Mouse (Mus musculus) heart, postnatal 10 days (tissue): ENCODE data around the gene Bmp7. TPM values are rescaled to one million over a fixed set of nuclear protein-coding genes. Genes with fewer than 3 reads are reported as not detected.
A peak's percentile ranks its signal among the peaks of the same experiment; 100 is the strongest.

Experiments
- DNase-seq, 2 experiments: peaks; one replicate each; pipeline ENCODE4 v3.0.0; 2021
- intact Hi-C: fragments of 180-260 bp; cut with DNase I; formaldehyde crosslinking; loops from one replicate; pipeline ENCODE4 v1.15.1; 2025
- total RNA-seq, 2 experiments: library from RNA; stranded (reverse); gene quantifications; 2 replicates each; pipeline ENCODE4 v1.2.3; 2021

Bmp7 gene
- total RNA-seq: 1 to 10 TPM; 4.0 to 4.6 TPM

GRCm38 (mm10) chr2:172940003-172940798 lies at the start of gene Bmp7:
Gene Bmp7, minus strand, starts transcription at chr2:172940321.
- intact Hi-C loops: no loop called here
- peak; percentile 59 to 74 for DNase-seq

DNA sequence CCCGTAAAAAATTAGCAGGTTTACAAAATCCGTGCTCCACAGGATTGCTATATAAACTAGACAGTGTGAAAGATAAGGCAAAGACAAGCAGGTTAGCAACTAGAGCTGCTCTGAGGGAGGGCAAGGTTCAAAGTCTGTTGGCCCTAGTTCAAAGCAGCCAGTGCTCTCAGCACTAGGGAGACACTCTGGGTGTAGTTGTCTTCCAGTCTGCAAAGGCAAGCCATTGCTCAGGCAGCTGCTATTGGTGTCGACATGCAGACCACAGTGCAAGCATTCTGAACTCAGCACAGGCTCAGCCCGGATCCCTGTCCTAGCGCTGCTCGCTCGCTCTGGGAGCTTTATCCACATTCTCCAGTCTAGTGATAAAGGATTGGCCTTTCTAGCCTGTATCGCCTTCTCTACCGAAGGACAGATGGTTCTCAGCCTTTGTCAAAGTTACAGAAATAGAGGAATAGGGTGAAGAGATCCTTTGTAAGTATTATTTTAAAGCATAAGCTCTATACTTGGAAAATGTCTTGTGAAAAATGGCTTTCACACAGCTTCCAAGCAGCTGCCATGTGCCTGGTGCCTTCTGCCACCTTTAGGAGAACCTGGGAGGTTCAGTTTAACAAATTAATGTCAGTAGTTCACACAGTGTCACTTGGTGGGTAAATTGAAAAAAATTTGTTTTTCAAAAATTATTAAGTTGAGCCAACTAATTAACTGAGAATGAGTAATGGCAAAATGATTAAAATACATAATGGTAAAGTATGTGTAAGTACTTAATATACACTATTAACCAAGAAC lies 42.8 kb upstream of the Bmp7 start:
- DNase-seq: peak in 1 of 2 experiments; percentile 23
- intact Hi-C loops: no loop called here

DNA sequence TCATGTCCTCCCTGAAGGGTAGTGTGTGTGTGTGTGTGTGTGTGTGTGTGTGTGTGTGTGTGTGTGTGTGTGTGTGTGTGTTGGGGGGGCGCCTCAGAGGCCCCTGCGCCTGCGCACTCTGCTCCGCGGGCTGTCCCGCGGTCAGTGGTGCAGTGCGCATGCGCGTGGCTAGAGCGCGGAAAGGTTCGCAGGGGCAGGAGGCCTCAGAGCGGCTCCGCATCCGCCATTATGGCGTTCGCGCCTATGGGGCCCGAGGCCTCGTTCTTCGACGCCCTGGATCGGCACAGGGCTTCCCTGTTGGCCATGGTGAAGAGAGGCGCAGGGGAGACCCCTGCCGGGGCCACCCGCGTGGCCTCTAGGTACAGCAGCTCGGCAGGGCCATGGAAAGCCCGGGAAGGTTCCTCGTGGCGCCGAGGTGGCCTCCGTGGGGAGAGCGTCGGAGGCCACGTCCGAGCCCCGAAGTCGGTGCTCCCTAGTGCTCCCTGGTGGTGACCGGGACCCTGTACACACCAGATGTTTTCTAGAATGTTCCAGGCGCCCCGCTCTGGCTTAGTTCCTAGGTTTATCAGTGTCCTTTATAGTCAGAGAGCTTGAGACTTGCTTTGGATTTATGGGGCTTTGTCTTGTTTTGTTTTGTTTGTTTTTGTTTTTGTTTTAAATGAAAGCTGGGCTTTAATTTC lies 39.7 kb upstream of the Bmp7 start:
- intact Hi-C loops: no loop called here

DNA sequence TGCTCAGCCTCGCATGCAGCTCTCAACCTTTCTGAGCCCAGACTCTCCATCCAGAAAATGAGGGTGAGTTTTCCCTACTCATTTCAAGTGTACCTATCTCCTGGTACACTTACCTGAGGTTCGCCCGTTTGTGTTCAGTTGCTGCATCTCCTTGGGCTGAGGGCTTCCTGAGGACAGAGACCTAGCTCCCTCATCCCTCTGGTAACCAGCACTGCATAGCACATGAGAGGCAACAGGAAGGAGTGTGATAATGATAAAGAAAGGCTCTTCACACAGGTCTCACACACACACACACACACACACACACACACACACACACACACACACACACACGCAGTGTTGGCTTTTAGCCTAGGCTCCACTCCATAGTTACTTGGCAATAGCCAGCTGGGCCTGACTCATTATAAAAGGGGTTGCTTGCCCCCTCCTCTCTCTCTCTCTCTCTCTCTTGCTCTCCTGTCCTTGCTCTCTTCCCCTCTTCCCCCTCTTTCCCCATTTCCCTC lies 38.1 kb upstream of the Bmp7 start:
- intact Hi-C loops: no loop called here
- peak in 1 of 2 experiments; percentile 13 for DNase-seq

More for the DNA sequence above, 39.7 kb upstream of the Bmp7 start:
- no peak for DNase-seq

DNA sequence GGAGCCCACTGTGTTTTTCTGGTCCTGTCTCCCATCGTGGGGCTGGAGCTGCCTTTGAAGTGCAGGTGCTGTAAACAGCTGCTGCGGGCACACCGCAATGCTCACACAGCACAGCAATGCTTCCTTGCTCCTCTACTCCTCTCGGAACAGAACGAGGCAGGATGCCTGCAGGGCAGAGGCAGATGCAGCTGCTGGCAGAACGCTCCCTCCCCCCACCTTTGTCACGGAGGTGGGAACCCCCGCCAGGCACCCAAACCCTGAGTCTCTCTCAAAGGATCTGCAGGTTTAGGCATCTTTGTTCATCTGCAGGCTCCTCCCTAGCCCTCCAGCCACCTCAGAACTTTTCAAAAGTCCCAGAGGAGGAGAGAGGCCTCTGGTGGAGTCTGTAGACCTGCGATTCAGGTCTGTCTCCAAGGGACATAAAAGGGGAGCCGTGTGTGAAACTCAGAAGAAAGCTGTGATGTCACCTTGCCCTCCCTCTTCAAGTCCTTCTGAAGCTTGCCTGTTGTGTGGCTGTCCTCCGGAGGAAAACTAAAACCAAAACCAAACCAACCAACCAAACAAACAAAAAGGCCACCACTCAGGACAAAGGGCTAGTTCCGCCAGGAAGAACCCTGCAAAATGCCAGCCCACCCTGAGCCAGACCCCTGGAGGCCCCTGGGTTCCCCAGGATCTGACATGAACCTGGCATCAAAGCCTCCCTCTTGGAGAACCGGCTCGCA lies 37.4 kb upstream of the Bmp7 start, which contains the start of gene Spo11:
Gene Spo11 (plus strand): TSS at position 292 of the 722 bp plus-strand sequence.
- DNase-seq: peak in 1 of 2 experiments; percentile 9
- intact Hi-C loops: no loop called here

GRCm38 (mm10) chr2:172976661-172977238 lies 36.6 kb upstream of the Bmp7 start:
- peak in 1 of 2 experiments; percentile 19 for DNase-seq
- intact Hi-C loops: no loop called here

DNA sequence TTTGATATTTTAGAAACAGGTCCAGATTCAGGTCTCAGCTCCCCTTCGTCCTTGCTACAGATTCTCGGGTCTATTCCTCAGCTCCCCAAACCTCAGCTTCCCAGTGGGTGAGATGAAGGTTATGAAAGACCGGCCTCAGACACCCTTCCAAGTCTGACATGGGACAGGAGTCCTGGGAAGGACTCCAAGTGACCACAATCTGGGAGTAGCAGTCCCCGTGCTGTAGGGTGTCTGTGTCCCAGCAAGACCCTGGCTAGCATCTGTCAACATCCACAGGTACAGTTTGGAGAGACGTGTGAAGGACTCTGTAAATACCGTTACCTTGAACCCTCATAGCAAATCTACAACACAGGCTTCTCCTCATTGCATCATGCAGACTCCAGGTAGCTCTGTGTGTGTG lies 35.0 kb upstream of the Bmp7 start:
- intact Hi-C loops: no loop called here
- DNase-seq: peak; percentile 35 to 42

DNA sequence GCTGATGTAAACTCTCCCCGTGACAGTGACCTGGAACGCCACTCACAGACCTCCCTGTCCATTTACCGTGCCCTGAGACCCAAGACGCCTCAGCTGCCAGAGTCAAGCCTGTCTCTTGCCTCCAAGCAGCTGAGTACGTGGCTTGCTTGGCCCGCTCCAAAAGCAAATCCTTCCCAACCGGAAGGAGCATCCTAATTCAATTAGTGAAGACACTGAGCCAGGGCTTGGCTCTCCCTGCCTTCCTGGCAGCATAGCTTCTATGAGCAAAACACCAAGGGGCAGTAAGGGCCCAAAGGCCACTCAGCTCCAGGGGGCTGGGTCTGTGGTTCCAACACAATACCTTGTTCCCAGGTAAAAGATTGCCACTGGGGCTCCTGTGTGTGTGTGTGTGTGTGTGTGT lies 34.6 kb upstream of the Bmp7 start:
- intact Hi-C loops: no loop called here
- DNase-seq: peak in 1 of 2 experiments; percentile 22

DNA sequence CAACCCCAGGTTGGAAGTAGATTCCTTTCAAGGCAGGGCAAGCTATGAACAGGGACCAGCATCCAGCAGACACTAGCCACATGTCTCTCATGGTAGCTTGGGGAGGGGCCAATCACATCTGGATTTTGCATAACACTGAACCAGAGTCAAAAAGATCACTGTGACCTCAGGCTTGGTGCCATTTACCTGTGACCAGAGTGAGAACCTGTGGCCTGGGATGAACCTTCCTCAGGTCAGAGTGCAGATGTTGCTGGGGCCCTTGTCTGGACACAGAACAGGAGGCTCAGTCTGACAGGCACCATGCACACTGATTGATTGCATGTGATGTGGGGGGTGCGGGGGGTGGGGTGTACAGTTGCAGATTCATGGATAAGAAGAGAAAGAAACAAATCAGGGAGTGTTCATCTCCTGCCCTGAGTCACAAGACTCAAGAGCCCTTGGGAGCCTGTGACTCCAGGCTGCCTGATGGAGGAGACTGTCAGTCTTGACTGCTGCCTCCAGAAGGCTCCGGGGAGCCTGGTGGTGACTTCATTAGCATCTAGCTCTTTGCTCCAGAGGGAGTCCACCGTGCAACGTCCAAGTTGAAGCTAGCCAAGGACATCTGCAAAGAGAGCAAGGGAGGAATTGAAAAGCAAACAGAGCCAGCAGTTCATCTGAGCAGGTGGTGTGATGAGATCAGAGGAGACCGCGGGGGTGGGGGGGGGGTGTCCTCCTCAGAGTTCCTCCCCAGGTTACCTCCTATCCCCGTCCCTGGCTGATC lies 33.9 kb upstream of the Bmp7 start:
- DNase-seq: peak; percentile 26
- intact Hi-C loops: no loop called here

DNA sequence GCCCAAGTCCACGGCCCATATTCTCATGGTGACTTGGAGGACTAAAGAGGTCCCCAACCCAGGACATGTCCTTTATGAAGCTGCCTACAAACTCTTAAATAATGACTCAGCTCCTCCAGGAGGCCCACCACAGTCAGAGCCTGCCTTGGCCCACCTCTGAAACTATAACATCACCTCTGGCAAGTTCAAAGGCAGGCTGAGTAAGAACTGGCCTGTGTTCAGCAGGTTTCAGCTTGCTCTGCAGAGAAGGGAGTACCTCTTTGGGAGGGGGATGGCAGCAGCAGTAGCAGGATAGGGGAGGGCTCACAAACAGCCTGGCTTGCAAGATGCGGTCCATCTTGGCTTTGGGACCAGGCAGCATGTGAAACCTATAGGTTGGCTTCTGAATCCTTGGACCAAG lies 31.7 kb upstream of the Bmp7 start:
- intact Hi-C loops: no loop called here
- DNase-seq: no peak

DNA sequence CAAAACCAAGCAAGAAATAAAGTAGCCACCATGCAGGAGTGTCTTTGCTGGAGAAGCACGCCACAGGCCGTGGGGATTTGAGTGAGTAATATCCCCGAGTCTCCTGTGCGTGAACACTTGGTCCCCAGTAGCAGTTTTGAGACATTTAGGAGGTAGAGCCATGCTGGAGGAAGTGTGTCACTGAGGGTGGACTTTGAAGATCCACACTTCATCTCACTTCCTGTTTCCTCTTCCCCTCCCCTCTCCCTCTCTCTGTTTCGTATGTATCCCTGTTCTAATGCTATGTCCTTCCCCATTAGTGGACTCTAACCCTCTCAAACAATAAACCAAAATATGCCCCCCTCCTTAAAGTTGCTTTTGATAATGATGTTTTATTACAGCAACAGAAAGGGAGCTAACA lies 26.4 kb upstream of the Bmp7 start:
- intact Hi-C loops: no loop called here
- no peak for DNase-seq

DNA sequence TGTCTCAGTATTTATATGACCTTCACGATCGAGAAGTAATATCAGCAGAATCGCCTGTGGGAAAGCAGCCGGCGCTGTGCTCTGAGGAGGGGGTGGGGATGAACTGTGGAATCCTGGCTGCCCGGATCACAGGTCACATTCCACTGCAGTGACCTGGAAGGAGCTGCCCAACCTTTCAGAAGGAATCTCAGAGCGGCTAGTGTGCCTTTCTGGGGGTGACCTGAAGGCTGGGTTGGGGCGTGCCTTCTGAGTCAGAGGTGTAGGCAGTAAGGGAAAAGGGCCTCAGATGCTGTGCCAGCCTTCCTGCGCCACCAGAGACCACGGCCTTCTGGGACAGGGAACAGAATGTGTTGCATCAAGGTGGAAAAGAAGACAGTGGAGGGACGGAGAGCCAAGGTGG lies 25.1 kb upstream of the Bmp7 start:
- no peak for DNase-seq
- intact Hi-C loops: no loop called here

GRCm38 (mm10) chr2:172961211-172961610 lies 21.1 kb upstream of the Bmp7 start:
- intact Hi-C loops: no loop called here
- DNase-seq: no peak

- intact Hi-C loops: no loop called here
- no peak for DNase-seq
These were observed 20.2 kb upstream of the Bmp7 start for GRCm38 (mm10) chr2:172960350-172960749.

DNA sequence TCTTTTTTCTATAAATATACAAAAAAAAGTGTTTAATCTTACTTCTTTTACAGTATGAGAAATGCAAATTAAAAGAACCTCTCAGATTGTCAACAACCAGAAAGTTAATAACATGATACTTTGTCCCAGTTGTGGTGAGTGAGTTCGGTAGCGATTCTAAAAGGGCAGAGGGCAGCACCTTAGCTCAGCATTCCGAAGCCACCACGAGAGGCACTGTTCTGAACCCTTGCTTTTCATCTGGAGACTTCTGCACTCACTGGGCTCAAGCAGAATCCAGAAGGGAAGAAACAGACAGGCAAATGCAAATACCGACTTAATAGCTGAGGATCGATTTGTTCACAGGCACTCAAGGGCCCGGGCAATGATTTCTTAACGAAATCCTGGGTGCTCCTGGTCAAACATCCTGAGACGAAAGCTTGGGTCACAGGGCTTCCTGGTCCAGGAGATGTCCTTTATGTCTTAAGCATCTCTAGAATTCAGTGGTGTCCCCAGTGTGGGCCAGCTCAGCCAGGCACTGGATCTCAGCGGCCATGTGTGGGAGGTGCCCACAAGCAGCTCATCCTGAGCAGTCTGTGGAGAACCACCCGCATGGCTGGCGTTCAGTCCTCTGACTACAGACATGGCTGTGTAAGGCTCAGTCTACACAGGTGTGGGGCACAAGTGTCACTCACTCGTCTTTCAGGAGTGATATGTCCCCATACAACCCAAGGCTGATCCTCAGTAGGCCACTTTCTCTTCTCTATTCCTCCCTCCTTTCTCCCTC lies 19.1 kb upstream of the Bmp7 start:
- intact Hi-C loops: no loop called here
- no peak for DNase-seq

DNA sequence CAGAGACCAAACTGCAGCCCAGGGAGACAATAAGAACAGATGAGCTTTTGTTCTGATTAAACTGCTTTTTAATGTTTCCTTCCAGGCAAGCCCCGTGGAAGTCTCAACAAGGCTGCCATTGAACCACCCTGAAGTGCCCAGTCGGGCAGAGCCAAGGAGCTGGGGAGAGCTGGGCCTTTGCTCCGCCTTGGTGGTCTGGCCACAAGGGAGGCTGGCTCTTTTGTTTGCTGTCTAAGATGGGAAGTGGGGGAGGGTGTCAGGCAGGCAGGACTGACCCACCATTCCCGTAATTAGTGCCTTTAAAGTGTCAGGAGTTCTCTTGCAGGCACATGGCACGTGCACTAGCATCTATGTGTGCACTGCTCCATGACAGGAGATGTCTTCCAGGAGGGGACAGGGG lies 18.5 kb upstream of the Bmp7 start:
- DNase-seq: no peak
- intact Hi-C loops: no loop called here

- intact Hi-C loops: no loop called here
- DNase-seq: no peak
These were observed 11.9 kb upstream of the Bmp7 start for GRCm38 (mm10) chr2:172951976-172952375.

DNA sequence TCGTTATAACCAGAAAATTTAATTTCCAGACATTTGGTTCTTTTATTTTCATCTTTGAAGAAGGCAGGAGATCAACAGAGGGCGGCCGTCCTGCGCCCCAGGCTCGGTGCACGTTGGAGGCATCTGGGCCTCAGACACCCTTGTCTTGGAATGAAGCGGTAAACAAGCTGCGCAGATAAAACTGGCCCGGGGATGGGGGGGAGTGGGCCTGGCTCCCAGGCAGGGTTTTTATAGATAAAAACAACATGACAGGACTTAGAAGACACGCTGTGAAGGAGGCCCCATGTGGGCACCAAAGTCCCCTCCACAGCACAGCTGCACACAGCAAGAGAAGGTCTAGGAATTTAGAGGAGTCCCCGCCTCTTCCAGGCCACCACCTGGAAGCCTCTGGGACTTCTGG lies 10.6 kb upstream of the Bmp7 start:
- intact Hi-C loops: no loop called here
- no peak for DNase-seq
